Mouse (Mus musculus) lung, postnatal 36 days (tissue): ENCODE measurements around the gene Cysrt1.

Source experiments
- DNase-seq: peaks from one replicate; pipeline ENCODE4 v3.0.0; 2022; ENCODE audit warnings: mixed read lengths

Cysrt1 gene

DNA sequence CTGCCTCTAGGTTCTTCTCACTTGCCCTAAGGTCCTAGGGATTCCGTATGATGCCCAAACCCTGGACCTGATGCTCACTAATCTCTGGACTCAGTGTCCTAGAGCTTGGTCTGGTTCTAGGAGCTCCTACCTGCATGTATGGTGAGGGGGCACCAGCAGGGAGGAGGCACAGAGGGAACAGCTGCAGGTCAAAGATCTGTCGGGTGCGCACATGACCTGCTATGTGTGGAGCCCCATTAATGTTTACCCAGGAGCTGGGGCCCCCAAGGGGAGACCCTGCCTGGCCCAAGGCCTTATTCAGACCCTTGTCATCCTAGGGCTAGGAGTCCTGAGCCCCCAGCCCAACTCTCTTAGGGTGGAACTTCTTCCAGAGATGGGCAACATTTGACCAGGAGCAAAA lies 8.2 kb downstream of the Cysrt1 start, which contains the start of gene Slc34a3:
Gene Slc34a3, minus strand, starts transcription at position 315 of the 400 bp plus-strand sequence.
- no peak for DNase-seq

DNA sequence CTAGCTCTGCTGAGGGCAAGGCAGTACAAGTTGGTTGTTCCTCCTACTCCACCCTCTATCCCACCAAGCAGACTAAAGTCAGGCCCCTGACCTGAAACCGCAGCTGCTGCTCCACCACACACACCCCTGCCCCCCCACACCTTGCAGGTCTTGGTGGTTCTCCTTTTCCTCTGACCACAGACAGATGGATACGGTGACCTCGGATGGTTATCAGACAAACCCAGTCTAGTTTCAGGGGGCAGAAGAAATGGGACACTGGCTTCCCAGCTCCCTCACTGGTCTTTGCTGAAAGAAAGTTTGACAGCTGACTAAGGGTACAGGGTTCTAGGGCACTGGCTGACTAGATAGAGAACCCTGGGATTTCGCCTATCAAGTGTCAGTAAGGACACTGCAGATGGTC lies 8.8 kb downstream of the Cysrt1 start:
- DNase-seq = no peak

DNA sequence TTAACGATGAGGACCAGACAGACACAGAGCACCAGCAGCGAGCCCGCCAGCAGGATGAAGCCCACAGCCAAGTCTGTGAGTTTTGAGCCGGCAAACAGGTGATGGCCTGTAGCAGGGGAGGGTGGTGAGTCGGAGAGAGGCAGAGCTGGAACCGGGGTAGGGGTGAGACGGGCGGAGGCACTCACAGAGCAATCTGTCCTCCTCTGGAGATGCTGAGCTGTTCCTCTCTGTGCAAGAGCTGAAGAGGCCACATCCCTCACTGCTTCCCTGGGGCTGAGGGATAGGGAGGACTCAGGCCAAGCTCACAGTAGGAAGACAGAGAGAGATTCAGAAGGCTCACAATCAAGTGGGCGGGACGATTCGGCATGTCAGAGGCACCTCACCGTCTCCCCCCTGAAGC lies 11.2 kb downstream of the Cysrt1 start:
- no peak for DNase-seq

DNA sequence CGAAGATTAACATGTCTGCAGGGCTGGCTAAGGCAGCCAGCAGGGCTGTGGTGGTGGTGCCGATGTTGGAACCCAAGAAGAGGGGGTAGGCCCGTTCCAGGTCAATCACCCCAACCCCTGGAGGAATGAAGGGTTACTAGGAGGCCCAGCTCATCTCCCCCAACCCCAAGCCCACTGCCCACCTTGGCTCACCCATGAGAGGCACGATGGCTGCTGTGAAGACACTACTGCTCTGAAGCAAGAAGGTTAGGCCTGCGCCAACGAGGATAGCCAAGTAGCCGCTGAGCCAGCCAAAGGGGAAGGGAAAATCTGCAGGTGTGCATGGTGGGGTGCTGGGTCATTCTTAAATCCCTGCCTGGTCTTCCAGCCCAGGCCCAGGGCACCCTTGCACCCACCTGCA lies 11.7 kb downstream of the Cysrt1 start:
- no peak for DNase-seq

DNA sequence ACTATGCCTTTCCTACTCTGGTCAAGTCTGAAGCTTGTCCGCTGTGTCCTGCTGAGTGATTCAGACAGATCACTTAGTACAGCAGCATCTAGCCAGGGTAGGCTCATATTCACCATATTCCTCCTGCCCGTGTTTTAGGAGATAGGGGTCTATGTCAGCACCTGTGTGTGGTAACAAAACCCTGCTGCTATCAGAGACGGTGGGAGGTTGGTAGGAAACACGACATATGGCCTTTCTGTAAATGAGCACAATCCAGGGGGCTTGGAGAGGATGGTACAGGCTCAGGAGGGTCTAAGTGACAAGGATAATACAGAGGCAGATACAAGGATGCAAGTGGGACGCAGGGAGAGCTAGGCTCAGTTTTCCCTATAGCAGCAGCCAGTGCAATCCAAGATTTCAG lies 12.7 kb downstream of the Cysrt1 start:
- no peak for DNase-seq

DNA sequence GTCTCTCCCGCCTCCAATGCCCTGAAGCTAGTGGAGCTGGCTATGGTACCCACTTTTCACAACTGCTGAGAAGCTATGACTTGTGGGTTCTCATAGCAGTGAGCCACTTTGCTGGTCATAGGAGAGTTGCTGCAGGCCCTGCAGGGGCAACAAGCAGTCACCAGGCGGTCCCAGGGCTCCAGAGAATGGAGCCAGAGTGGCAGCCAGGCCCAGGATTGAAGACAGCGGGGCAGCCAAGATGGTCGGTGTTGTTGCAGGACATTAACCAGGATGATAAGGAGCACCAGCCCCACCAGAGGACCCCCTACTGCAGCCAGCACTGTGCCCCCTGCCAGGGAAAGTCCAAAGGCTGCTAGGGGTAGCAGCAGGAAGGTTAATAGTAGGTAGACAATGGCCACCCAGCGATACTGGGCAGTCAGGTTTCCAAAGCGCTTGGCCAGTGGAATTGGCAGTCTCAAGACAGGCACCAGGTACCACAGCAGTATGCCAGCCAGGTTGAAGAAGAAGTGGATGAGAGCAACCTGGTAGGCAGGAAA lies 13.2 kb downstream of the Cysrt1 start:
- DNase-seq = no peak

DNA sequence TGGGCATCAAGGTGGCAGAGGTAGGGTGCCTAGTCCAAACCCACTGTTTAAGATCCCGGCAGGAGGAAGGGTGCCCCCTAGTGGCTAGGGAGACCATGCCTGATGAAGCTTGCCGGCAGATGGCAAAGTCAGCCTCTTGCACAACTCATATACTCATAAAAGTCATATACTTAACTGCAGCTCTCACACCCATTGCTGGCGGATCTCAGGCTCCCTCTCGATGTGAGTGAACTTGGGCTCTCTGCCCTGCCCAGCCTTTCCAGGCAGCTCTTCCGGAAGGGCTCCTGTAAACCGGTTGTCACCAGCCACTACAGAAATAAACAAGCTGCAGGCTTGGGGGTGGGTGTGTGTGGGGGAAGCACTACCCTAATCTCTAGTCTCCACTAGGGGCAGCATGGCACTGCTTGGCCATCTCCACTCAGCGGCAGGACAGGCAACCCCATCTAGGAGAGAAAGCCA lies 13.8 kb downstream of the Cysrt1 start:
- DNase-seq = peak; percentile 96

DNA sequence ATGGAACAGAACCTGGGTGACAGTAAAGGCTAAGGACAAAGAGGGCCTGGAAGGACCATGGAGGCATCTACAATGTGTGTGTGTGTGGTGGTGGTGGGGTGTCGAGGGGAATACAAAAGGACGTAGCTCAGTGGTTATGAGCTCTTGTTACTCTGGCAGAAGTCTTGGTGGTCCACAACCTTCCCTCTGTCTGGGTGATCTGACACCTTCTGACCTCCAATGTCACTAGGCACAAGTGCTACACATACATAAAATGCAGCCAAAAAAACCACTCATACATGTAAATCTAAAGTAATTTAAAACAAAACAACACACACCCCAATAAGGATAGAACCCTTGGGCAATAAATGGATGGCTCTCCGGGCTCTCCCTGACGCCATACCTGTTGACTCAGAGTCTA lies 14.8 kb downstream of the Cysrt1 start:
- DNase-seq = no peak

DNA sequence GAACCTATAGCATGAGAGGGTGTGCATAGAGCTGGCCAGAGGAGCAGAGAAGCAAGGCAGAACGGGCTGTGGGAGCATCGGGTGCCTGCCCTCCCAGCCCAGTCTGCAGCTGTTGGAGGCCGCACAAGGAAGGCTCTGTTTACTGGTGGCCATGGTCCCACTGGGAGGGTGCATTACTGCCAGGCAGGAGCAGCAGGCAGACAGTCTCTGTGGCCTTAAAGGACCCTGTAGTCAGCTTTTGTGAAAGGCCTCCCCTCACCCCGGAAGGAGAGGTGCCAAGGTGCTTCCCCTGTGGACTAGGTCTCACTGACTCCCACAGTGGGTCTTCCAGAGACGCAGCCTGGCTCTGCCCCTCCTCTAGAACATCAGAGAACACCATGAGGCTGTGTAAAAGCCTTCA lies 15.4 kb downstream of the Cysrt1 start:
- no peak for DNase-seq

DNA sequence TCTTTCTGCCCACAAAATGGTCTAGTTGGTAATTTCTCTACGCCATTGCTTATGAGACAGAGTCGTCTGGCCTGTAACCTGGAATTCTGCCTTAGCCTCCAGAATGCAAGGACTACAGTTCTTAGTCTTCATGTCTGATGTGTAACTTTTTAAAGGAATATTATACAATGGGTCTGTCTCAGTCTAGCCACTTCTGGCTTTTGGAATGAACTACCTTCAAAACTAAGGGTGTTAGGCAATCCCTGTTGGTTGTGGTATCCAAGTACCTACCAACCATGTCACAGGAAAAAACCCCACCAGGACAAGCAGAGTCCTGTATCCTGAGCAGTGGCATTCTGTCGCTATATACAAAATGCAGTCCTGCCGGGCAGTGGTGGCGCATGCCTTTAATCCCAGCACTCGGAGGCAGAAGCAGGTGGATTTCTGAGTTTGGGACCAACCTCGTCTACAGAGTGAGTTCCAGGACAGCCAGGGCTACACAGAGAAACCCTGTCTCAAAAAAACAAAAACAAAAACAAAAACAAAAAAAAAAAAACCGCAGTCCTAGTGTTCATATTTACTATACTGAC lies 16.4 kb downstream of the Cysrt1 start:
- no peak for DNase-seq

DNA sequence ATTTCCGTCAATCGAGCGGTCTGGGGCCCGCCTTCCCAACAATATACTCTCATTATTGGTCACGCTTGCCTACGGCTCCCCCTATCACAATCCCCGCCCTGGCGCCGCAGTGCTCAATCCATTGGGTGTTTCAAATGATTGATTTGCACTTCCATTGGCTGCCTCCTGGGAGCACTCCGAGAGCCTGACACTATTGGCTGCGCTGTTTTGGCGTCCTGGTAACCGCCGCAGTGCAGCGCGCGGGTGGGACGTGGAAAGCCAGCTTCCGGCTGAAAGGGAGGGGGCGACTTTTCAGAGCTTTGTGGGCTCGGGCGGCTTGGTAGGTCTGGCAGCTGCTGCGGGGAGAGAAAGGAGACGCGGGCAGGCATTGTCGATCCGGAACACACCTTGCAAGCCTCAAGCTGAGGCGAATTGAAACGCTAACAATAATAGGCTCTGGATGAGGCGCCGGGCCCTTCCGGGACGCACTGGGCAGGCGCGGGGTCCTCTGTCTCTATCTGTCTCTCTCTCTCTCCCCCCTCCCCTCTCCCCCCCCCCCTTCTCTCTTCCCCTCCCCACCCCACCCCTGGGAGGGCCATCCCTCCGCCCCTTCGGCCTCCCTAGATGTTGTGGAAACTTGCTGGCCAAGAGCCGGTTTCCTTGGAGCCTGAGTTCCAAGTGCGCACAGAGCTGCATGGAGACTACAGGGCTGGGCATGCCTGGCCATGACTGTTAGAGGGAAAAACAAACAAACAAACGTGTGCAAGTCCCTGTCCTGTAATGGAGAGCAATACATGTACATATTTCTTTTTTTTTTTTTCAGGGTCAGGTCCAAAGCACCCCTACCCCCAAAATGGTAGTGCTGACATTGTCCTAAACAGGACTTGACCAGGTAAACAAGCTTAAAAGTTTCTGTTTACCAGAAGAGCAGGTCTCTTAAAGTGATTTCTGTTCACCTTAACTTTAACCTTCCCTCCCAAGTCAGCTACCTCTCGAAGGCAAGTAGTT lies 17.2 kb downstream of the Cysrt1 start:
- peak; percentile 100 for DNase-seq

DNA sequence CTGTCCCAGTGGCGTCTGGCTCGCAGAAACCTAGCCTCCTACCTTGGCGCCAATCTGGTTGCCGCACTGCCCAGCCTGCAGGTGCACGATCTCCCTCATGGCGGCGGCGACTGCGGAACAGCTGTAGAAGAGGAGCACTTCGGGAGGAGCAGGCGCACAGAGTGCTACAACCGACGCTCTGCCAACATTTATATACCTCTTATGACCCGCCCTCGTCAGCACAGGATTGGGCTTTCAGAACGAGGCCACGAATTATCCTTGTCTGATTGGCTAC lies 17.8 kb downstream of the Cysrt1 start, which contains the start of gene Tubb4b:
Gene Tubb4b, minus strand, starts transcription at position 211 of the 274 bp plus-strand sequence.
- DNase-seq = no peak

DNA sequence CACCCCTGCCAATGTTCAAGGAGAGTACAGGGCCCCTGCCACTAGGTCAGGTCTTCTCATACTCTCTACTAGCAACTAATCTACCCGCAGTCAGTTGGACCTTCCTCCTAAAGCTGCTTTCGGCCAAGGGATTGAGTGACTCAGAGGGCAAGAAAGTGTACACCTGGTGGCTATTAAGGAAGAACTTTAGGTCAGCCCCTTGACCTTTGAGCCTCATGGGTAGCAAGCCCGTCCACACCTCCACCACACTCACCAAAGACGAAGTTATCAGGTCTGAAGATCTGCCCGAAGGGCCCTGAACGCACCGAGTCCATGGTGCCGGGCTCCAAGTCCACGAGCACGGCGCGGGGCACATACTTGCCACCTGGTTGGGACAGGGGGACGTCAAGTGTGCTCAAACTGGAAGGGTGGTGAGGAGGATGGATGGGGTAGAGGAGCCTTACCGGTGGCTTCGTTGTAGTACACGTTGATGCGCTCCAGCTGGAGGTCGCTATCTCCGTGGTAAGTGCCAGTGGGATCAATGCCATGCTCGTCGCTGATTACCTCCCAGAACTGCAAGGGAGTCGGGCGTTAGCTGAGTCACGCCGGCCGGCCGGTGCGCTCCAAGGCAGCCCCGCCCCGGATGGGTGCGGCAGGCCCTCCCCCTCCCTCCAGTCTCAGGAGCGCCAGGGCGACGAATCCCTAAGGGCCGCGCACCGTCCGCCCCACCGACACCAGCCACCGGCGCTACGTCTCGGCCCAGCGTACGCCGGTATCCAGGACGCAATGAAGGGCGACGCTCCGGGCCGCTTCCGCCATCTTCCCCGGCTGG lies 18.4 kb downstream of the Cysrt1 start:
- DNase-seq = peak; percentile 91

DNA sequence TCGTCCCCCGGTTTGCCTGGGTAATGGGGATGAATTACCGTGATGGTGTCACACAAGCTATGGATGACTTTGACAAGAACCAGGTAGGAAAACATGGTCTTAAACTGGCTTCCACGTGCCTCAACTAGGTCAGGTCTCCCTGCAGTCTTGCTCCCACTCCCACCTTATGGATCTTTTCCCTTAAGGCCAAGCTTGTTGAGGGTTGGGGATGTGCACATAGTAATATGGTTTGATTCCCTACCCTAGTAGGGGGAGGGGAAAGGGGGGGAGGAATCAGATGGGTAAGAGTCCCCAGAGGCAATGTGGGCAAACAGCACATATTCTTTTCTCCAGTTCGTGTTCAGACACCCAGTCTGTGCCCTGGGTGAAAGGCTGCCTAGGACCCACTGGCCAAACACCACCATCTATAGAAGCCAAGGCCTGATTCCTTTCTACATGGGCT lies 20.9 kb downstream of the Cysrt1 start:
- no peak for DNase-seq

DNA sequence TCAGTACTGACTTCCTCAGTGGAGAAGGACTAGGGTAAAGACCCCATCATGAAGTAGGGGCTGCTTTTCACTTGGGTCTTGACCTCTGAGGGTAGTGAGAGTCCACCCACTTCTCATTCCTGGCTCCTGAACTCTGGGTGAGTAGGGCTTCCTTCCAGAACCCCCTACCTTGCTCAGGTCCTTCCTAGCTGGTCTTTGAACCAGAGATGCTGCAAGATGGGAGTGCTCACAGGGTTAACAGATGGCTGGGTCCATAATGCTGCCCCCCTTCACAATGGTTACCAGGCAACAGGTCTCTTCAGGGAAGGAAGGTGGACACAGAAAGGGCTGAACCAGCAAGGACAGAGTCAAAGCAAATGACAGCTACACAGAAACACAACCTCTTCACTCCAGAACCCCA lies 23.8 kb downstream of the Cysrt1 start, which contains the start of gene Fam166a:
Gene Fam166a, plus strand, starts transcription at position 301 of the 400 bp plus-strand sequence.
- no peak for DNase-seq

DNA sequence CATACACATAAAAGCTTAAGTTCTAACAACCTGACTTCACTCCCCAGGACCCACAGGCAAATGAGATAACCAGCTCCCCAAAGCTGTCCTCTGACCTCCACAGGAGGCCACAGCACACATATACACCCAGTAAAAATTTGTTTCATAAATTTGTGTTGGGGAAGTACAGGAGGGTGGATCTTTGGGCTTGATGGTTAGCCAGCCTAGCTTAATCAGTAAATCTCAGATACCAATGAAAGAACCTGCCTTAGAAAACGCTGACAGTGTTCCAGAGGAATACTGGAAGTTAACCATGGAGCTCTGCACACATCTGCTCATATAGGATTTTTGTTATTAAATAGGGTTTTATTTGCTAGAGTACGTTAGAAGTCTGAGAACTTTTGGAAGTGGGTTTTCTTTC lies 24.6 kb downstream of the Cysrt1 start:
- no peak for DNase-seq

DNA sequence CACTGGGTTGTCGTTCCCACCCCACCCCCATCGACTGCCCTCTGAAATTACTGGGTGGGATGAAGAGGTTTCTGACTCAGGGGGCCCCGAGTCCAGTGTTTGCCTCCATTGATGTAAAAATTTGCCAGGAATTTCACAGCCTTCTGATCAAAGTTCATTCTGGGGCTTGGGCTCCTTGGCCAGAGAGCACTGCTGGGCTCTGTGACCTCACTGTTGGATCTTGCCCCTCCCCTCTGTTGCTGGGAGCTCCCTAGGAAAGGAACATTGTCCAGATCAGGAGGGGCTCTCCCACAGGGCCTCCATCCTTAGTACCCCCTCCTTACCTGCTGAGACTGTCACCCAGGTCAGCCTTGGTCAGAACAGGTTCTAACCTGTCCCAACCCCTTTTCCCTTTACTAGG lies 27.8 kb downstream of the Cysrt1 start, which contains the start of gene Stpg3:
Gene Stpg3, minus strand, starts transcription at position 194 of the 400 bp plus-strand sequence.
- DNase-seq = no peak

DNA sequence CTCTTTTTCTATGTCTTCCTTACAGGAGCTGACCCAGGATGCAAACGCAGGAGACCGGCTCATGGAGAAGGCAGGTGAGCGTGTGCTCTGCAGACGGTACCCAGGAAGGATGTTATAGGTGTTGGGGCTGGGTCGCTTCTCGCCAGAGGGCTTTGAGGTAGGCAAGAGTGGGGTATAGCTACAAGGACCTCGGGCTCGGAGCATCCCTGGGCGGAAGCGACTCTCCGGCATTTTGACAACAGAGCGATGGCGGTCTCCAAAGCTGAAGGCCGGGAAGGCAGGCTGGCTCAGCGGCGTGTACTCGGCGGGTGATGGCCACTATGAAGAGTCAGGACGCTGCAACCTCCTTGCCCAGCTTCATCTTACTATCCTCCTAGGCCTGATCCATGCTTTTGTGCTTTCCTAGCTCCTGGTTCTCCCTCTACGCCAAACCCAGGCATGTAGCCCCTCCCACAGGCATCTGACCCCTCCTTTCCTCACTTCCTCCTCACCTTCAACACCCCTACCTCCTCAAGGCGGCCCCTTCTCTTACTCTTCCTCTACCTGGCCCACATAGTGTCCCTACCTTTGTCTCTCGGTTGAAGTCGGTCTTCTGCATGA lies 28.9 kb downstream of the Cysrt1 start:
- no peak for DNase-seq

DNA sequence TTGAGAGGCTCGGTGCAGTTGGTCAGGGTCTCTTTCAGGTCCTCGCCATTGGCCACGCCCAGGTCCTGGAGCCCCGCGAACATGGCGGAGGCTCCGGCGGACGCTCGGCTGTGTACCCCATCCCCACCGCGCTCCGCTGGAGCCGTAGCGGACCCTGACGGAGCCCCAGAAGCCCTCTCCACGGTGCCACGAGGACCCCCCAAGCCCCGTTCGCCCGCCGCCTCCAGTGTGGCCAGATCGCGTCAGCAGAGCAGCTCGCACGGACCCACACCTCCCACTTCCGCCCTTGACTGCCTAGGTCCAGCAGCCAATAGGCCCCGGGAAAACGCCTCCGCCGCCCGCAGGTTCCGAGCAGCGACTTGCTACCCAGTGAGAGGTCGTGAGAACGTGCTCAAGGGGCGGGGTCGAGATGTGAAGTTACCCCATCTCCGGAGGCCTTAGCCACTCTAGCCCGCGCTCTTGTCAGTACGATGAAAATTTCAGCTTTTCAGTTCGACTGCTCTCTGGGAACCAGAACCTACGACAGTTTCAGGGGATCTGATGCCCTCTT lies 31.1 kb downstream of the Cysrt1 start, which contains the start of gene Nelfb:
Gene Nelfb, minus strand, starts transcription at position 369 of the 550 bp plus-strand sequence.
- DNase-seq = peak; percentile 95

DNA sequence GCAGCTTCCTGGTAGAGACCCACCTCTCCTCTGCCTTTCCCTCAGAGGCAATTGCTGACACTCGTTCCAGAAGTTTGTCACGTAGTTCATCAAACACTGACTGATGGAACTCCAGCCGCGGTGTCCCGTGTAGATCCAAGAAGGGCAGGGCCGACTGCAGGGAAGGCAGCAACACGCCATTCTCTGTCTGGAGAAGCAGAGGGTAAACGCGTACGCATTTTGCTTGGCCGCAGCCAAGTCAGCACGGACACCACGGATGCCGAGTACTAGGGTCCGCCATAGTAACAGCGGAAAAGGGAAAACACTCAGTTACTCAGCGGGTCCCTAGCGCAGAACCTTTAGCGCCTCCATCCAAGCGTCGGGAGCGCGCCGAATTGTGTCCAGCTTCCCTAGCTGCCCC lies 31.6 kb downstream of the Cysrt1 start:
- no peak for DNase-seq

DNA sequence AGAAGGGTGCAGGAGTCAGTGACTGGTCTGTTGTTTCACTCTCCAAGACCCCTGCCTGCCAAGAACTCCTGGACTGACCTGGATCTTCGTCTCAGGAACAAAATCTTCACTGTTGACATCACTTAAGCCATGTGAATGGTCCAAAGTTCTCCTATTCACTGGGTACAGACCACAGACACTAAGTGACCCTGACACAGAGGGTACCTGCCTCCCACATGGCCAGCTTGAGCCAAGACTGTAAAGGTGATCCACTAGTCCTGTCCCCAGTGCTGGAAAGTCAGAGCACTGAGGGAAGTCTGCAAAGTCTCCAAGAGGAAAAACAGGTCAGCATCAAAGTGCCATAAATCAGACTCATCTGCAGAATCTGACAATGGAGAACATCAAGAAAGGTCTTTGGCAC lies 34.7 kb downstream of the Cysrt1 start:
- DNase-seq = no peak

DNA sequence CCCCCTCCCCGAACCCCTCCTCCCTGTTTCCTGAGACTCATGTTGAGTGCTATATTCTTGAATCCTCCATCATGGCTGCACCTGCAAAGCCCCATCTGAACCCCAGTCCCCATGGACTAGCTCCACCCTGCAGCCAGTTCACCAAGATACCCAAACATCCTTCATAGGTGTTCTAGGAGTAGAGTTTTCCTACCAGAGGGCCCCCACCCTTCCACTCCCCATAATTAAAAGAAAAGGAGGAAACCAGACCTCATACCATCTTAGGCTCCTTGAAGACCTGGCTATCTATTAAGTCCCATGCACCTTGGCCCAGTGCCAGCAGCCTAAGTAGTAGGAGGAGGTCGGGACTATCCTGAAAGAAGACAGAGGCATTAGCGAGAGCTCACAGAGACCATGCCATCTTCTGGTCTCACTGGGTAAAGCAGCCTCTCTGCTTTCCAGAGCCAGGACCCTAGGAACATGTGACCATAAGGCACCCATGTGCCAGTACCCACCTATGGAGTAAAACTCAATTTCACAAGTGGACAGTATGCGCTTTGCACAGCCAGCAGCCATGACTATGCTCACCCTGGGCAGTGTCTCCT lies 38.5 kb downstream of the Cysrt1 start:
- DNase-seq = peak; percentile 25
